Mouse (Mus musculus): ENCODE results near the gene Enox1.
A peak's percentile ranks its signal among the peaks of the same experiment; 100 is the strongest.
"Not testable (repeated sequence)": the region's sequence is repeated elsewhere in the genome, so short reads cannot be mapped to it uniquely, and the experiment has no call there.

Enox1 gene

GRCm38 (mm10) chr14:77511137-77511870, 354.7 kb downstream of the Enox1 start:
- no peak for DNase-seq (ENCODE audit: low read depth, low spot score)

- no peak for DNase-seq (ENCODE audit: low read depth, low spot score)
These were observed 361.5 kb downstream of the Enox1 start for GRCm38 (mm10) chr14:77518017-77518416.

DNA sequence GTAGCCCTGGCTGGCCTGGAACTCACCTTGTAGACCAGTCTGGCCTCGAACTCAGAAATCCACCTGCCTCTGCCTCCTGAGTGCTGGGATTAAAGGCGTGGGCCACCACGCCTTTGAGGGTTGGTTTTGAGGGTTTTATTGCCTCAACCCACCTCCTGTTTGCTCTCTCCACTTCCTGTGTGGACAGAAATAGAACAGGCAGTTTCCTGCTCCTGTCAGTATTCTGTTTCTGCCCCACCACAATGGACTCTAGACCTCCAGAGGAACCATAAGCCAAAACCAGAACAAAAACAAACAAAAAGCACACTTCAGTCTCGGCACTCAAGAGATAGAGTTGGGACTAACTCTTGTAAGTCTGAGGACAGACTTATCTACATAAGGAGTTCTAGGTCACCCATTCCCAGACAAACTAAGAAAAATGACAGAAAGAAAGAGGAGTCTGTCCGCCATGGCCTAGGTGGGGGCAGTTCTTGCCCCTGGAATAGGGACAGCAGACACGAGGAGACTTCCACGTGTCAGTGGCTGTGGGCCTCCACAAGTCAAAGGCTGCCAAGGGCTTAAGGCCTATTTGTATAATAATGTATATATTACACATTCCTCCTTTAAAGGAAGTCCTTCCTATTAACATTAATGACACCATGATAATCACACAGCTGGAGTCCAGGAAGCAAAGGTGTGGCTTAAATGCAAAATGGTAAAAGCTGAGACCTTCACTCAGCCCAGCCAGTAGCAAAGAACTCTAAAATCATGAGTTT, 362.6 kb downstream of the Enox1 start:
- DNase-seq (ENCODE audit: low read depth, low spot score) = peak; percentile 84

GRCm38 (mm10) chr14:77519701-77520100, 363.1 kb downstream of the Enox1 start:
- DNase-seq (ENCODE audit: low read depth, low spot score) = peak; percentile 83

GRCm38 (mm10) chr14:77524303-77524702, 367.7 kb downstream of the Enox1 start:
- DNase-seq (ENCODE audit: low read depth, low spot score) = no peak

DNA sequence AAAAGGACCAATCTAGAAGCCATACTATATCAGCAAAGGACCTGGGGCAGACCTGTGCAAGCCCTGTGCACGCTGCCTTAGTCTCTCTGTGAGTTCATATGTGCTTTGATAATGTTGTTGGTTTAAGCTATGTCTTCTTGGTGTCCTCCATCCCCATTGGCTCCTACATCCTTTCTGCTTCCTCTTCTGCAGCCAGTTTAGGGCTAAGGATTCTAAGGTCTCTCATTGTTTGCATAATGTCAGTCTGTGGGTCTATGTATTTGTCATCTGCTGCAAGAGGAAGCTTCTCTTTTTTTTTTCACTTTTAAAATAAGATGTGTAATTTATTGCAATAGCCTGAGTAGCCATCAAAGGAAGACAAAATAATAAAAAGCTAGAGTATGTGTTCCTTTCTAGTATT, 369.7 kb downstream of the Enox1 start:
- DNase-seq (ENCODE audit: low read depth, low spot score) = no peak

DNA sequence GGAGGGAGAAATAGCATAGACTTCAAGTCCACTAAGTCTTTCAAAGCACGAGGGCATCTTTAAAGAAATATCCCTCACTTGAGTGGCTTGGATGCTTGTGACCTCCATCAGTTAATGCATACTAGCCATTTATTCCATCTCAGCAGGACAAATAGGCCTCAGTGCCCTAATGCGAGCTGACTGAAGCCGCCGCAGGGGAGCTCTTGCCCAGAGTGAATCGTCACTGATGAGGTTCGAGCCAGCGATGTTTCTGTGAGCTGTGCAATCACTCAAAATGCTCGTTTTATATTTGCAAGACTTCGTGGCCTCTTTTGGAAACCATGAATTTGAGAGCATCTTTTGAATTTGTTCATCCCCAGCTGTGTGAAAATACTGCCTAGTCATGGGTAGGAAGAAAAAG, 372.6 kb downstream of the Enox1 start:
- no peak for DNase-seq (ENCODE audit: low read depth, low spot score)

- no peak for DNase-seq (ENCODE audit: low read depth, low spot score)
These were observed 373.1 kb downstream of the Enox1 start for GRCm38 (mm10) chr14:77529621-77530020.

DNA sequence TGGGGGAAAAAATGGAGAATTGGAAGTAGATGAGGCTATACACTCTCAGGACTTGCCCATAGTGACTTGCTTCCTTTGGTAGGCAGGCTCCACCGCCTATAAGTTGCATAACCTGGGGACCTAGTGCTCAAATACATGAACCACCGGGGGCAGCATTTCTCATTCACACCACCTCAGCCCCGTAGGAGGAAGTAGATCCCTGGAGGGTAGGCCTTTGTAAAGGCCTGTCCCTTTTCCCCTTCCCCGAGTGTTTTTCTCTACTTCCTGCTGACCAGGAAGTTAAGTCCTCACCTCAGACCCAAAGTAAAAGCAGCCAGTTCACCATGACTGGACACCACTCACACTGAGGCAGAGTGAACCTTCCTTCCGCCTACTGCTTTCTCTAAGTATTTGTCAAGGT, 377.1 kb downstream of the Enox1 start:
- DNase-seq (ENCODE audit: low read depth, low spot score) = peak; percentile 42

GRCm38 (mm10) chr14:77534120-77534519, 377.6 kb downstream of the Enox1 start:
- DNase-seq (ENCODE audit: low read depth, low spot score) = no peak

DNA sequence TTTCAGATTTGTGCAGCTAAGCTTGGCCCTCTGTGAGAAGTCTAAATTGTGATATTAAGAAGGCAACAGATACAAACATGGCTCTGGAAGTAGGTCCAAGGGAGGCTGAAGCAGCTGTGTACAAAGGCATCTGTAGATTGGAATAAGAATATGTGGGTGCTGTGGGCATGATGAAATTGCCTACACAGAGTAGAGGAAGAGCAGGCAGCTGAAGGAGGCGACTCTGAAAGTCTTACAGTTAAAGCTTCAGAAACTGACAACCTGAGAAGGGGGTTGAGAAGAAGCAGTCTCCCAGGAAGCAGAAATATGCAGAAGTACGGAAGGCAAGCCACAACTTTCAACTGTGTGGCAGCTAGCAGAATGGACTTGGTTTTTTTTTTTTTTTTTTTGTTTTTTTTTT, 380.0 kb downstream of the Enox1 start:
- no peak for DNase-seq (ENCODE audit: low read depth, low spot score)

DNA sequence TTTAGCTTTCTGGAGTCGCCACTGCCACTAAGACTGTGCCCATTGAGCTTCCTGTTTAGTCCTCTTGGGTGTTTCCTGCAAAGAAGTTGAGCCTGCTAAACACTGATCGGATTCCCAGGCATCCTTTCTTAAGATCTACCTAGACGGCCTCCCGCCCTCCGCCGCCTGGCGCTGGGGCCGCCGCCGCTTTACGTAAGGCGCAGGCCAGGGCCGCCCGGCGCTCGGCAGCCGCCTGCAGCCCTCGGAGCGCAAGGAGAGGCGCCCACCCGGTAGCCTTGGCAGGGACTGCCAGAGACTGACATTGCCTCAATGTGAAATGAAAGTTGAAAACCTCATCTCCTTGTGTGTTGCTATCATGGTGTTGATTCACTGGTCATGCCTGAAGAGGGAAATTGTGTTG, 383.0 kb downstream of the Enox1 start:
- not testable (repeated sequence) for DNase-seq (ENCODE audit: low read depth, low spot score)

DNA sequence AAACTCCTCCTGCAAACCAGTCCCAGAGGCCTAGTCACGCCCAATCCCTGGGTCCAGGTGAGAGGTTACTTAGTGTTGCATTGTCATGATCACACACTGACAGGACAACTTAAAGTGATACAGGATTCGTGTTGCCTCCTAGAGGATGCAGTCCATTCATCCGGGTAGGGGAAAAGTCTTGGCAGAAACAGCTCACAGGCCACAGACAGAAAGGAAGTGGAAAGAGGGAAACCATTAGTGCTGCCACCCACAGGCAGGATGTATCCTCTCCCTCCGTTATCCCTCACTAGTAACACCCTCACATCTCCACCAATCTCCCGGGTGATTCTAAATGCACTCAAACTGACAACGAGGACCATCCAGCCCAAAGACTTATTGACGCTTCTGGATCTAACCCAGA, 385.4 kb downstream of the Enox1 start:
- DNase-seq (ENCODE audit: low read depth, low spot score) = peak; percentile 42

GRCm38 (mm10) chr14:77546531-77547274, 390.1 kb downstream of the Enox1 start:
- DNase-seq (ENCODE audit: low read depth, low spot score) = no peak

DNA sequence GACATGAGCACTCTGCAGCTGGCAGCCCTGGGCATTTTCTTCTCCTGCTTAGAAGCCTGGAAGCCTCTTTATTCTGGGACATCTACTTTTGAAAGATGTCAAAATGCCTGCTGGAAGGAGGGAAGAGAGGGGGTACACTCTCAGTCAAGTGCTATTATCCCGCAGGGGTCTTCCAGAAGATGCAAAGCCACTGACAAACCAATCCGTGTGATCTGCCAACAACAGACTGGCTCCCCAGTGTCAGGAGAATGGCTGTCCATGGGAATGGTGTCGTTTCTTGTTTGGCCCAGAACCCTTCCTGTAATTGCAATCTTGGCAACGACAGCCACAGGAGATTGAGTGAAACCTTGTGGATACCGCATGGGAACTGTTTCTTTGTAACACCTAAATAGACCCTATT, 390.8 kb downstream of the Enox1 start:
- DNase-seq (ENCODE audit: low read depth, low spot score) = no peak

- no peak for DNase-seq (ENCODE audit: low read depth, low spot score)
These were observed 392.4 kb downstream of the Enox1 start for GRCm38 (mm10) chr14:77548963-77549362.

GRCm38 (mm10) chr14:77557446-77558070, 401.0 kb downstream of the Enox1 start:
- no peak for DNase-seq (ENCODE audit: low read depth, low spot score)

GRCm38 (mm10) chr14:77558910-77559309, 402.3 kb downstream of the Enox1 start:
- DNase-seq (ENCODE audit: low read depth, low spot score) = no peak

- DNase-seq (ENCODE audit: low read depth, low spot score) = no peak
These were observed 403.2 kb downstream of the Enox1 start for GRCm38 (mm10) chr14:77559792-77560191.

DNA sequence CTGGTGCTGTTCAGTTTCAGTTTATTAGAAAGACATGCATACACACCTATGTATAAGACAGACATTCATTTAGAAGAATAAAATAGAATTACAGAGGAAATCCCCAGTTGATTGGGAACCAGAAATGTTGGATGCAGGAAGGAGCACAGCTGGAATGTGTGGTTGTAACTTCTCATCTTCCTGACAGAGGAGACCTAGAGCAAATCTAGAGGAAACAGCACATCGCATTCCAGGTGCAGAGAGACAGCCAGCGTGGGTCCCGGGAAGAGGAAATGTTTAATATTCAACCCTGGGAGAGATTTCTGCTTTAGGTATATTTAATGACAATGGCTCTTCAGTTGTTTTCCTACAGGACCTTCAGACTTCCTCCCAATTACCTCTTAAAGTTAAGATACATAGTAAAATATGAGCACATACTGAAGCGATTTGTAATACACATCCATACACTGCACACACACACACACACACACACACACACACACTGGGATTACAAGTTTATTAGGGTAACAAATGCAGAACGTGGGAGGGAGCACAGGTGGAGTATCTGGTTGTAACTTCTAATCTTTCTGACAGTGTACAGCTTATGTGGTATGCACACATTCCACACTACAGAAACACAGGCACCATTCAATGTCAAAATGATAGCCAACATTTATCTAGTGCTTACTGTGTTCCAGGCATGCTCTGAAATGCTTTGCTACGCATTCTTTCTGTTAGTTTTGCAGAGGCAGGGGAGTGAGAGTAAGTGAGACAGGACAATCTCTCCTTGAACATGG, 405.4 kb downstream of the Enox1 start:
- no peak for DNase-seq (ENCODE audit: low read depth, low spot score)

- DNase-seq (ENCODE audit: low read depth, low spot score) = no peak
These were observed 407.4 kb downstream of the Enox1 start for GRCm38 (mm10) chr14:77563922-77564321.

All from ZHBTc4 (cell line).